Mouse (Mus musculus): Measurements from ENCODE around the gene Nfya. TPM values are rescaled to one million over a fixed set of nuclear protein-coding genes. Genes with fewer than 3 reads are reported as not detected.
"Not testable (repeated sequence)": the region's sequence is repeated elsewhere in the genome, so short reads cannot be mapped to it uniquely, and the experiment has no call there.

The Nfya gene
- polyA plus RNA-seq, 1 experiment from 2014 or later = 18.4 TPM

DNA sequence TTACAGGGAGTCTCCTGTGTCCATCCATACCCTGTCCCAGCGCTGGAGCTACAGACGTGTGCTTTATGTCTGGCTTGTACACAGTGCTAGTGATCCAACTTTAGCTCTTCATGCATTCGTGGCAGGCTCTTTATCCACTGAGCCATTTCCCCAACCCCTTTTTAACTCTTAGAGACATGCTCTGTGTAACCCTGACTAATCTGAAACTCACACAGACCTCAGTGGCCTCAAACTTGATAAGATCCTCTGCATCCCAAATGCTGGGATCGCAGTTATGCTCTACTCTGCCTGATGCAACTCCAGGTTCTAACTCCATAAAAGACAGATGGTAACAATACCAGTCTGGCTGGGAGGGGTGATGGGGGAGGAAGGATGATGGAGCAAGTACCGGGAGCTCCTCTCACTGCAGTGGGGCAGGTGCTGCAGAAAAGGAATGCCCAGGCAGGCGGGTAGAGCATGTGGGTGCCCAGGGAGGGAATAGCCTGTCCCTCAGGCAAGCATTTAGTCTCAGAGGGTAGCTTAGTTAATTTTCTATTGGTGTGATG is 46.2 kb downstream of the Nfya start:
- ATAC-seq (ENCODE audit: low FRiP score) = no peak
- Histone ChIP-seq H3K9me3 (ENCODE audit: control insufficient read depth, low read length) (no peaks in the 10 kb centered on the region), H3K36me3 (ENCODE audit: control insufficient read depth, insufficient read depth, low read length) (no peaks in the 10 kb centered on the region), H3K4me2 (no peak overlapping the region), H3K9ac (ENCODE audit: low read length) (no peak overlapping the region), H3K4me1 (ENCODE audit: control insufficient read depth, insufficient read depth, low read length) (no peaks in the 10 kb centered on the region), H3K4me3 (ENCODE audit: low read depth, low read length) (no peak overlapping the region), H3K27ac (ENCODE audit: low read depth, low read length) (no peak overlapping the region), H3K27me3 (ENCODE audit: control insufficient read depth, insufficient read depth, low read length) (no peaks in the 10 kb centered on the region)
- DNase-seq (ENCODE audit: low spot score, missing footprints) = no peak
- 81% methylated on average over 6 of the region's 6 CpGs for WGBS

DNA sequence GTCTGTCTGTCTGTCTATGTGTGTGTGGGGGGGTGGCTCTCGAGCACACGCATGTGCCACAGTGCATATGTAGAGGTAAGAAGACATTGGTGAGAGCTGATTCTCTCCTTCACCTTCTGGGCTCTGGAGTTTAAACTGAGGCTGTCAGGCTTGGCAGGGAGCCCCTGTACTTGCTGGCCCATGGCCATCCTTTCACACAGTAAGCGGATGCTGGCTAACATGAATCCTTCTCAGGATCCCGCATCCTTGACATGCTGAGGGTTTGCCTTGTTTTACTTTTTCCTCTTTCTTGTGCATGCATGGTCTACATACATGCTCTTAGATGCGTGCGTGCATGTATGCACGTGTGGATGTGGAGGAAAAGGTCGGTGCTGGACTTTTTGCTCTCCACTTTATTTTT is 46.7 kb downstream of the Nfya start:
- DNase-seq (ENCODE audit: low spot score, missing footprints) (no peak), ATAC-seq (ENCODE audit: low FRiP score) (no peak)
- H3K36me3 ChIP-seq (ENCODE audit: control insufficient read depth, insufficient read depth, low read length) = no peaks in the 10 kb centered on the region
- H3K4me2 ChIP-seq = no peak overlapping the region
- no peaks in the 10 kb centered on the region for H3K27me3 ChIP-seq (ENCODE audit: control insufficient read depth, insufficient read depth, low read length)
- H3K9me3 ChIP-seq (ENCODE audit: control insufficient read depth, low read length) = no peaks in the 10 kb centered on the region
- H3K27ac ChIP-seq (ENCODE audit: low read depth, low read length) = no peak overlapping the region
- H3K4me1 ChIP-seq (ENCODE audit: control insufficient read depth, insufficient read depth, low read length) = no peaks in the 10 kb centered on the region
- H3K4me3 ChIP-seq (ENCODE audit: low read depth, low read length) = no peak overlapping the region
- no peak overlapping the region for H3K9ac ChIP-seq (ENCODE audit: low read length)
- WGBS = 94% methylated on average over 8 of the region's 8 CpGs

DNA sequence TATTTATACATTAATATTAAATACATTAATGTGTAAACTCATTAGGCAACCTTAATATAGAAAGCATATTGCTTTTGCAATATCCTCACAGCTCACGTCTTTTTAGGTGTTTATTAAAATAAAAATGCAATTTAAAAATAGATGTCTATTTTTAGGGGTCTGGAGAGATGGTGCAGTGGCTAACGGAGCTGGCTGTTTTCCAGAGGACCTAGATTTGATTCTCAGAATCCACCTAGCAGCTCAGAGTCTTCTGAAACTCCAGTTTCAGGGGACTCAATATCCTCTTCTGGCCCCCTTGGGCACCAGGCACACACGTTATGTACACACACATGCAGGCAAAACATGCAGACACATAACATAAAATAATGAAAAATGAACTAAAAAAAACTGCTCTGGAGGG is 47.4 kb downstream of the Nfya start:
- H3K9me3 ChIP-seq (ENCODE audit: control insufficient read depth, low read length) = no peaks in the 10 kb centered on the region
- no peak for DNase-seq (ENCODE audit: low spot score, missing footprints)
- H3K36me3 ChIP-seq (ENCODE audit: control insufficient read depth, insufficient read depth, low read length) = no peaks in the 10 kb centered on the region
- H3K4me1 ChIP-seq (ENCODE audit: control insufficient read depth, insufficient read depth, low read length) = no peaks in the 10 kb centered on the region
- WGBS = 82% methylated on average over 3 of the region's 3 CpGs
- no peak overlapping the region for H3K9ac ChIP-seq (ENCODE audit: low read length)
- no peaks in the 10 kb centered on the region for H3K27me3 ChIP-seq (ENCODE audit: control insufficient read depth, insufficient read depth, low read length)
- no peak for ATAC-seq (ENCODE audit: low FRiP score)
- no peak overlapping the region for H3K4me2 ChIP-seq
- no peak overlapping the region for H3K27ac ChIP-seq (ENCODE audit: low read depth, low read length)
- no peak overlapping the region for H3K4me3 ChIP-seq (ENCODE audit: low read depth, low read length)

DNA sequence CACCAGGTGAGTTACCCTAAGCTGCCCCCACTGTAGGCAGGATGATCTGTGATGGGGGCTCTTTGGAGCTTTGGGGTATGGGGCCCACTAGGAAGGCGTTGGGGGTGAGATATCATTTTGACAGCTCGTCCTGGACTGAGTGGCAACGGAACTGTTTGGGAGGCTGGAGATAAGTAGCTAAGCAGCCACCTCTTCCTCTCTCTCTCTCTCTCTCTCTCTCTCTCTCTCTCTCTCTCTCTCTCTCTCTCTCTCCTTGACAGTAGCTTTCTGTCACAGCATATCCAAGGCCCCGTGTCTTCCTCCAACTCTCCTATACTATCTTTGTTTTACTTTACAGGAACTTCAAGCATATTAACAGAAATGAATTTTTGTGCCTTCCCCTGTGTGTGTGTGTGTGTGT is 49.2 kb downstream of the Nfya start:
- Histone ChIP-seq H3K4me2 (no peak overlapping the region), H3K9ac (ENCODE audit: low read length) (no peak overlapping the region), H3K4me1 (ENCODE audit: control insufficient read depth, insufficient read depth, low read length) (no peaks in the 10 kb centered on the region), H3K36me3 (ENCODE audit: control insufficient read depth, insufficient read depth, low read length) (no peaks in the 10 kb centered on the region), H3K27ac (ENCODE audit: low read depth, low read length) (no peak overlapping the region), H3K27me3 (ENCODE audit: control insufficient read depth, insufficient read depth, low read length) (no peaks in the 10 kb centered on the region), H3K4me3 (ENCODE audit: low read depth, low read length) (no peak overlapping the region), H3K9me3 (ENCODE audit: control insufficient read depth, low read length) (no peaks in the 10 kb centered on the region)
- ATAC-seq (ENCODE audit: low FRiP score) (no peak), DNase-seq (ENCODE audit: low spot score, missing footprints) (no peak)
- WGBS = 84% methylated on average over 4 of the region's 4 CpGs

DNA sequence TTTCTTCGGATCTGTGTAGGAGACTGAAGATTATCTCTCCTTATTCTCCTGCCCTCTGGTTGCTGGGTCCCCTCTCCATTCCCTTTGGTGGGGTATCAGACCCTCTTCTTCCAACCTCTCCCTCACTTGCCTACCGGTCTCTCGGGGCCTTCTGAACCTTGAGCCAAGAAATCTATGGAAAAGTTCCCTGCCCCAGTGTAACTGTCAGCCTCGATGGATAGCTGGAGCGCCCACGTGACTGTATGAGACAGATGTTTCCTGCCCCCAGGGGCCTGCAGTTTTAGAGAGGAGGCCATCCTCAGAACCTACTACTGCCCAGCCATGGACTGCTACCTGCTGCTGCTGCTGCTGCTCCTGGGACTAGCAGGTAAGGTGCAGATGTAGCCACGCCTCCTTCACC is 50.1 kb downstream of the Nfya start, which contains the start of gene Treml1:
TSS of gene Treml1 (plus strand) at position 301 of the 400 bp plus-strand sequence.
- Histone ChIP-seq H3K4me3 (ENCODE audit: low read depth, low read length) (no peak within 1 kb of the TSS), H3K36me3 (ENCODE audit: control insufficient read depth, insufficient read depth, low read length) (no peaks in the 10 kb centered on the region), H3K27me3 (ENCODE audit: control insufficient read depth, insufficient read depth, low read length) (no peaks in the 10 kb centered on the region), H3K9ac (ENCODE audit: low read length) (no peak within 1 kb of the TSS), H3K4me2 (no peak within 1 kb of the TSS), H3K9me3 (ENCODE audit: control insufficient read depth, low read length) (no peaks in the 10 kb centered on the region), H3K4me1 (ENCODE audit: control insufficient read depth, insufficient read depth, low read length) (no peaks in the 10 kb centered on the region), H3K27ac (ENCODE audit: low read depth, low read length) (no peak within 1 kb of the TSS)
- no peak for ATAC-seq (ENCODE audit: low FRiP score)
- DNase-seq (ENCODE audit: low spot score, missing footprints) = no peak
- WGBS = 85% methylated on average over 7 of the region's 7 CpGs

DNA sequence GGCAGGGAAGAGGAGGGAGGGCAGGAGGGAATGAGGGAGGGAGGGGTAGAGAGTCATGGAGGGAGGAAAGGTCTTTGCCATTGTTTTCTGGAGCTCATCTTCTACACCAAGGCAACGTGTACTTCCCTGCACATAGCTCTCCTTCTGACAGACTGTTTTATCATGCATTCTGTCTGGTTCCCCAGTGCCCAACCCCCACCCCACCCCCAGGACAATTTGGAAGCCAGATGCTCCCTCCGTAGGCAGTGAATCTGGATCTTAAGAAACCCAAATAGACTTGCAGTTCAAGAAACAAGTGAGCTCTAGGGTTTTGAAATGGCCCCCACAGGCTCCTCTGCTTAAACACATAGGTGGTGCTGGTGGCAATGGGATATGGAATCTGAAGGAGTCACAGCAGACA is 51.8 kb downstream of the Nfya start:
- H3K27ac ChIP-seq (ENCODE audit: low read depth, low read length) = no peak overlapping the region
- WGBS = 61% methylated on average over 2 of the region's 2 CpGs
- no peak overlapping the region for H3K4me3 ChIP-seq (ENCODE audit: low read depth, low read length)
- H3K4me1 ChIP-seq (ENCODE audit: control insufficient read depth, insufficient read depth, low read length) = no peaks in the 10 kb centered on the region
- H3K9ac ChIP-seq (ENCODE audit: low read length) = no peak overlapping the region
- ATAC-seq (ENCODE audit: low FRiP score) (no peak), DNase-seq (ENCODE audit: low spot score, missing footprints) (no peak)
- no peak overlapping the region for H3K4me2 ChIP-seq
- no peaks in the 10 kb centered on the region for H3K9me3 ChIP-seq (ENCODE audit: control insufficient read depth, low read length)
- H3K36me3 ChIP-seq (ENCODE audit: control insufficient read depth, insufficient read depth, low read length) = no peaks in the 10 kb centered on the region
- H3K27me3 ChIP-seq (ENCODE audit: control insufficient read depth, insufficient read depth, low read length) = no peaks in the 10 kb centered on the region

DNA sequence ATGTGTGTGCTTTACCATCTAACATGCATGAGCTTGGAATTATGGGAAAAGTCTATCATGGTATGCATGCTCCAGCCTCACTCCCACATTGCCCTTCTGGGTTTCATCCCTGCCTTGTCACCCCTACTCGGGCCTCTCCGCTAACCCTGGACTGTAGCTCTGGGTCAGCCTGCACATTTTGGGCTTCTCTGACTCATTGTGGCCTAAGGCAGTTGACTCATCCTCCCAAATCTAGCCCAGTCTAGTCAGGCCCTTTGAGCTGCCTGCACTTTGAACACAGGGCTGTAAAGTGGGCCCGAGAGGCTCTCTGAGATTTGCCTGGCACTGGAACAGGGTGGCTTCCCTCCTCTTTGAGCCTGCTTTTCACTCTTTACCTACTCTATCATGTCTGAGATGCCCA is 53.9 kb downstream of the Nfya start:
- 92% methylated on average over 3 of the region's 3 CpGs for WGBS
- Histone ChIP-seq H3K36me3 (ENCODE audit: control insufficient read depth, insufficient read depth, low read length) (no peaks in the 10 kb centered on the region), H3K27me3 (ENCODE audit: control insufficient read depth, insufficient read depth, low read length) (no peaks in the 10 kb centered on the region), H3K4me2 (no peak overlapping the region), H3K4me3 (ENCODE audit: low read depth, low read length) (no peak overlapping the region), H3K27ac (ENCODE audit: low read depth, low read length) (no peak overlapping the region), H3K4me1 (ENCODE audit: control insufficient read depth, insufficient read depth, low read length) (no peaks in the 10 kb centered on the region), H3K9ac (ENCODE audit: low read length) (no peak overlapping the region), H3K9me3 (ENCODE audit: control insufficient read depth, low read length) (no peaks in the 10 kb centered on the region)
- ATAC-seq (ENCODE audit: low FRiP score) = no peak
- DNase-seq (ENCODE audit: low spot score, missing footprints) = no peak

DNA sequence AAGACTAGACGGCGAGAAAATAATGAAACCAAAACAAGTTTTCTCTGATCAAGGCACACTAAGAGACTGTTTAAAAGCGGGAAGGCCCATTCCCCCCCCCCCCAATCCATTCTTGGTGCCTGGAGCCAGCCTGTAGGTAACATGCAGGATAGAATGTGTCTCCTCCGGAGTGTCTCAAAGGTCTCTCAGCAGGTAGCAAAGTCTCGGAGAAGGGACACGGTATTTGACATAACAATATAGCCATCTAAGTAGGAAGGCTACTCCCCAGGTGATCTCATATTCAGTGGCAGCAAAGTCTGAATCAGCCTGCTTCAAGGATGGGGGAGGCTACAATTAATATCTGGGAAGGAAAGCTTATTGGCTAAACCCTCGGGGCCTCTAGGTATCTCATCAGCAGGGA is 56.7 kb downstream of the Nfya start:
- H3K27ac ChIP-seq (ENCODE audit: low read depth, low read length); DNase-seq (ENCODE audit: low spot score, missing footprints); H3K9me3 ChIP-seq (ENCODE audit: control insufficient read depth, low read length); H3K36me3 ChIP-seq (ENCODE audit: control insufficient read depth, insufficient read depth, low read length); H3K4me1 ChIP-seq (ENCODE audit: control insufficient read depth, insufficient read depth, low read length); ATAC-seq (ENCODE audit: low FRiP score); H3K4me3 ChIP-seq (ENCODE audit: low read depth, low read length); H3K4me2 ChIP-seq; H3K27me3 ChIP-seq (ENCODE audit: control insufficient read depth, insufficient read depth, low read length); H3K9ac ChIP-seq (ENCODE audit: low read length): not testable (repeated sequence)
- 70% methylated on average over 7 of the region's 7 CpGs for WGBS

DNA sequence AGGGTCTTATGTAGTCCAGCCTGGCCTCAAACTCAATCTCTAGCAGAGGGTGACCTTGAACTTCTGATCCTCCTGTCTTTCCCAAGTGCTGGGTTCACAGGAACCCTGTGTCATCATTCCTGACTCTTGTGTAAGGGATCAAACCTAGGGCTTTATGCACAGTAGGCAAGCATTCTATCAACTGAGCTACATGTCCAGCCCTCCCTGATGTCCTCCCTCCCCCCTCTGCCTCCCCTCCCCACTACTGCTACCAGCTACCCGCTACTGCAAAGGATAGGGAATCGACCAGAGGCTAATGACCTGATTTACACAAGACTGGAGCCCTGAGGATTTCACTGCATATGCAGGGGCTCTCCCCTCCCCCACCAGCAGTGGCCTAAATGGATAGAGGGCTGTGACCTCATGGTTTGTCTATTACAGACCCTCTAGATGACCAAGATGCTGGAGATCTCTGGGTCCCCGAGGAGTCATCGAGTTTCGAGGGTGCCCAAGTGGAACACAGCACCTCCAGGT is 59.0 kb downstream of the Nfya start:
- WGBS = 67% methylated on average over 5 of the region's 5 CpGs
- H3K9ac ChIP-seq (ENCODE audit: low read length) = no peak overlapping the region
- H3K27me3 ChIP-seq (ENCODE audit: control insufficient read depth, insufficient read depth, low read length) = no peaks in the 10 kb centered on the region
- no peak overlapping the region for H3K27ac ChIP-seq (ENCODE audit: low read depth, low read length)
- H3K4me1 ChIP-seq (ENCODE audit: control insufficient read depth, insufficient read depth, low read length) = no peaks in the 10 kb centered on the region
- no peak overlapping the region for H3K4me2 ChIP-seq
- no peaks in the 10 kb centered on the region for H3K9me3 ChIP-seq (ENCODE audit: control insufficient read depth, low read length)
- H3K4me3 ChIP-seq (ENCODE audit: low read depth, low read length) = no peak overlapping the region
- ATAC-seq (ENCODE audit: low FRiP score) = no peak
- H3K36me3 ChIP-seq (ENCODE audit: control insufficient read depth, insufficient read depth, low read length) = no peaks in the 10 kb centered on the region
- DNase-seq (ENCODE audit: low spot score, missing footprints) = no peak
